10 mouse cellular contexts compared by ENCODE assay signal in the genomic region with DNA sequence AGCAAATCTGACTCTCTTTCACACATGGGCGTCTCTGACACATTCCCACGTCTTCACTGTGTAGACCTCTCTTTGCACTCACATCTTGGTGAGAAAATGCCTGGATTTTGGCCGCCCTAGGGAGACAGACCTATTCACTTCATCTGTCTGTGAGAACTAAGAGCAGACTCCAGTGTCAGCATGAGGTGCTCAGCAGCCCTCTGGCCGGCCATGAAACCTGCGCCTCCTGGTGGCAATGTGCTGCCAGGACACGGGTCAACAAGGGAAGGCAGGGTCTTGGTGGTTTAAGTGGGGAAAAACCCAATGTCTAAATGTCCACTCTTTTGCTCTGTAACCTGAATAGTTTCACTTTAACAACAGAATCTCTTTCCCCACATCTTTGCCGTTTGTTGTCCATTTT. TPM values are rescaled to one million over a fixed set of nuclear protein-coding genes. Genes with fewer than 3 reads are reported as not detected.
A peak's percentile ranks its signal among the peaks of the same experiment; 100 is the strongest.
DNase-seq lines count a peak whose midpoint lies in the region; ATAC-seq and TF ChIP-seq lines count a peak whose summit lies in the region.
"Had no signal": no experiment of that assay in that cellular context is flagged by ENCODE, and none has a peak within 500 bp of the region (broad histone marks: within the 10 kb centered on the region; RNA-seq: fewer than 3 reads in every experiment).

No protein-coding gene starts in this region.

- TF ChIP-seq POLR2A in bone marrow macrophage, adult 2 months (IDR thresholded peaks at IDR 0.05; ENCODE audit: borderline replicate concordance, low read depth, low read length): no peak
- TF ChIP-seq POLR2A in lung, adult 2 months (IDR thresholded peaks at IDR 0.05; ENCODE audit: borderline replicate concordance, extremely low read depth, low read depth, low read length): no peak

- H3K4me3 ChIP-seq in kidney, postnatal 0 days (replicated peaks; ENCODE audit: low read depth, low read length): no peak overlapping the region
- H3K4me3 ChIP-seq in kidney, embryonic 15.5 days (replicated peaks): no peak overlapping the region
- H3K4me3 ChIP-seq in bone marrow macrophage, adult 2 months (ENCODE audit: insufficient read depth, low read length): no peak overlapping the region
- no peak overlapping the region for H3K4me3 ChIP-seq in heart, postnatal 0 days (ENCODE audit: low read depth, low read length)
- H3K4me3 ChIP-seq in lung, adult 2 months (replicated peaks; ENCODE audit: extremely low read depth, low read depth, low read length): no peak overlapping the region
- H3K4me3 ChIP-seq: erythroblast, embryonic 14.5 days had no signal

- no peak overlapping the region for H3K4me2 ChIP-seq in kidney, postnatal 0 days (ENCODE audit: low read length)
- H3K4me2 ChIP-seq in kidney, embryonic 15.5 days: no peak overlapping the region
- no peak overlapping the region for H3K4me2 ChIP-seq in heart, postnatal 0 days (ENCODE audit: low read depth, low read length)

- TF ChIP-seq EP300 in heart, postnatal 0 days (IDR thresholded peaks at IDR 0.05; ENCODE audit: low read depth): no peak

- H3K9me3 ChIP-seq in kidney, postnatal 0 days (replicated peaks; ENCODE audit: low read length): no peaks in the 10 kb centered on the region
- H3K9me3 ChIP-seq in kidney, embryonic 15.5 days (replicated peaks): no peaks in the 10 kb centered on the region
- H3K9me3 ChIP-seq in heart, postnatal 0 days (replicated peaks; ENCODE audit: control insufficient read depth, low read length): no peaks in the 10 kb centered on the region

- H3K36me3 ChIP-seq in kidney, postnatal 0 days (ENCODE audit: insufficient read depth, low read length): peaks cover 18% of the 10 kb centered on the region
- peaks cover 60% of the 10 kb centered on the region for H3K36me3 ChIP-seq in kidney, embryonic 15.5 days
- peaks cover 42% of the 10 kb centered on the region for H3K36me3 ChIP-seq in heart, postnatal 0 days (replicated peaks; ENCODE audit: control insufficient read depth, insufficient read depth, low read length)

- H3K4me1 ChIP-seq in kidney, postnatal 0 days (replicated peaks; ENCODE audit: insufficient read depth, low read length): no peaks in the 10 kb centered on the region
- H3K4me1 ChIP-seq in kidney, embryonic 15.5 days: no peaks in the 10 kb centered on the region
- peaks cover 27% of the 10 kb centered on the region for H3K4me1 ChIP-seq in bone marrow macrophage, adult 2 months (ENCODE audit: control insufficient read depth, insufficient read depth, low read length)
- H3K4me1 ChIP-seq in heart, postnatal 0 days (ENCODE audit: control insufficient read depth, insufficient read depth): no peaks in the 10 kb centered on the region
- peaks cover 2% of the 10 kb centered on the region; the same call in 1 of the 2 replicates for H3K4me1 ChIP-seq in lung, adult 2 months (ENCODE audit: control insufficient read depth, insufficient read depth, low read length)

- TF ChIP-seq CTCF in kidney, postnatal 0 days (IDR thresholded peaks at IDR 0.05; ENCODE audit: low read depth): peak; percentile 94
- peak; percentile 43; the same call in 1 of the 2 replicates for TF ChIP-seq CTCF in bone marrow macrophage, adult 2 months (IDR thresholded peaks at IDR 0.05; ENCODE audit: low read depth, low read length)
- peak; percentile 87 for TF ChIP-seq CTCF in heart, postnatal 0 days (IDR thresholded peaks at IDR 0.05; ENCODE audit: low read depth)
- peak; percentile 88 for TF ChIP-seq CTCF in lung, adult 2 months (IDR thresholded peaks at IDR 0.05; ENCODE audit: insufficient read depth, low read length)

- no peak overlapping the region for H3K9ac ChIP-seq in kidney, postnatal 0 days (ENCODE audit: low read depth, low read length)
- no peak overlapping the region for H3K9ac ChIP-seq in kidney, embryonic 15.5 days
- no peak overlapping the region for H3K9ac ChIP-seq in heart, postnatal 0 days (replicated peaks; ENCODE audit: low read depth, low read length)

- no peaks in the 10 kb centered on the region for H3K27me3 ChIP-seq in kidney, postnatal 0 days (ENCODE audit: insufficient read depth, low read length)
- no peaks in the 10 kb centered on the region for H3K27me3 ChIP-seq in kidney, embryonic 15.5 days
- H3K27me3 ChIP-seq in heart, postnatal 0 days (ENCODE audit: control insufficient read depth, insufficient read depth, low read length): no peaks in the 10 kb centered on the region

- peak; percentile 63 for DNase-seq in kidney, postnatal 0 days (ENCODE audit: low spot score)
- DNase-seq in ES-CJ7 (ENCODE audit: low read depth, low spot score): peak; percentile 76
- peak; percentile 11 for DNase-seq in heart, postnatal 0 days (ENCODE audit: low spot score)
- DNase-seq in lung, adult 2 months: peak; percentile 67
- DNase-seq in spleen, postnatal 10 days (ENCODE audit: low spot score in 2 of 2): peak; percentile 52 to 78
- DNase-seq in right cerebral cortex, adult 18-20 months: no peak

- ATAC-seq in kidney, postnatal 0 days (replicated peaks; ENCODE audit: low FRiP score, low read depth): 0 out of 2 replicates have a peak, but pooled peaks have one; percentile 34
- no peak for ATAC-seq in kidney, embryonic 15.5 days (replicated peaks; ENCODE audit: low FRiP score)
- ATAC-seq in heart, postnatal 0 days (ENCODE audit: insufficient read depth, low read depth): no peak

- WGBS in kidney, postnatal 0 days: 39% methylated on average over 7 of the region's 7 CpGs
- WGBS in kidney, embryonic 15.5 days: 35% methylated on average over 7 of the region's 7 CpGs
- 32% methylated on average over 7 of the region's 7 CpGs for WGBS in heart, postnatal 0 days
- 40% methylated on average over 7 of the region's 7 CpGs for WGBS in lung, adult 2 months

- H3K27ac ChIP-seq in kidney, postnatal 0 days: no peak overlapping the region
- no peak overlapping the region for H3K27ac ChIP-seq in kidney, embryonic 15.5 days
- H3K27ac ChIP-seq in bone marrow macrophage, adult 2 months (ENCODE audit: insufficient read depth, low read depth, low read length): no peak overlapping the region
- no peak overlapping the region for H3K27ac ChIP-seq in heart, postnatal 0 days (ENCODE audit: low read depth)
- H3K27ac ChIP-seq: macrophage had no signal

RNA-seq across cellular contexts. Expression of a gene that starts 9.0 kb away (rescaled TPM):
- 15.3 and 17.4 TPM in 2 replicates for polyA plus RNA-seq in kidney, postnatal 0 days (2015; fragmentation: Nextera tagmentation; extraction: Ambion mirVana)
- 22.4 and 23.6 TPM in 2 replicates for polyA plus RNA-seq in kidney, embryonic 15.5 days (2015; fragmentation: Nextera tagmentation; extraction: Ambion mirVana)
- polyA plus RNA-seq in bone marrow macrophage, adult 2 months (2012; ENCODE audit: insufficient read depth, insufficient read length, missing spikeins): 50.7 and 55.3 TPM in 2 replicates
- total RNA-seq in heart, postnatal 0 days (2014; rRNA removed; ENCODE audit: low replicate concordance): 19.2 and 28.3 TPM in 2 replicates
- polyA plus RNA-seq in heart, postnatal 0 days (2015; fragmentation: Nextera tagmentation; extraction: Ambion mirVana): 11.7 and 13.5 TPM in 2 replicates
- polyA plus RNA-seq in lung, adult 2 months (2012; rRNA removed): 107 and 117 TPM in 2 replicates

RNA-seq across cellular contexts. Expression of a gene that starts 24.4 kb away (rescaled TPM):
- polyA plus RNA-seq in kidney, postnatal 0 days (2015; fragmentation: Nextera tagmentation; extraction: Ambion mirVana): 0.54 and 0.60 TPM in 2 replicates
- 0.48 and 0.71 TPM in 2 replicates for polyA plus RNA-seq in kidney, embryonic 15.5 days (2015; fragmentation: Nextera tagmentation; extraction: Ambion mirVana)
- polyA plus RNA-seq in bone marrow macrophage, adult 2 months (2012; ENCODE audit: insufficient read depth, insufficient read length, missing spikeins): not detected in 2 replicates
- total RNA-seq in heart, postnatal 0 days (2014; rRNA removed; ENCODE audit: low replicate concordance): 0.31 and 0.54 TPM in 2 replicates
- polyA plus RNA-seq in heart, postnatal 0 days (2015; fragmentation: Nextera tagmentation; extraction: Ambion mirVana): 0.04 and 0.08 TPM in 2 replicates
- 1.1 and 1.6 TPM in 2 replicates for polyA plus RNA-seq in lung, adult 2 months (2012; rRNA removed)
- polyA plus RNA-seq: erythroblast, embryonic 14.5 days; macrophage had no signal

RNA-seq across cellular contexts. Expression of a gene that starts 29.8 kb away (rescaled TPM):
- 205 and 224 TPM in 2 replicates for polyA plus RNA-seq in kidney, postnatal 0 days (2015; fragmentation: Nextera tagmentation; extraction: Ambion mirVana)
- polyA plus RNA-seq in kidney, embryonic 15.5 days (2015; fragmentation: Nextera tagmentation; extraction: Ambion mirVana): 123 and 129 TPM in 2 replicates
- polyA plus RNA-seq in bone marrow macrophage, adult 2 months (2012; ENCODE audit: insufficient read depth, insufficient read length, missing spikeins): 521 and 566 TPM in 2 replicates
- total RNA-seq in heart, postnatal 0 days (2014; rRNA removed; ENCODE audit: low replicate concordance): 51.3 and 71.0 TPM in 2 replicates
- 278 and 304 TPM in 2 replicates for polyA plus RNA-seq in heart, postnatal 0 days (2015; fragmentation: Nextera tagmentation; extraction: Ambion mirVana)
- polyA plus RNA-seq in lung, adult 2 months (2012; rRNA removed): 164 and 182 TPM in 2 replicates

Comparison
In these comparisons a context has a peak if more than half of its experiments do, and no peak if none do; other contexts are left out.
1. CTCF ChIP-seq: peak in every context shown above with its lines; median percentile 94 in kidney, postnatal 0 days; 88 in lung, adult 2 months; 87 in heart, postnatal 0 days; 43 in bone marrow macrophage, adult 2 months.